In the genomic region with DNA sequence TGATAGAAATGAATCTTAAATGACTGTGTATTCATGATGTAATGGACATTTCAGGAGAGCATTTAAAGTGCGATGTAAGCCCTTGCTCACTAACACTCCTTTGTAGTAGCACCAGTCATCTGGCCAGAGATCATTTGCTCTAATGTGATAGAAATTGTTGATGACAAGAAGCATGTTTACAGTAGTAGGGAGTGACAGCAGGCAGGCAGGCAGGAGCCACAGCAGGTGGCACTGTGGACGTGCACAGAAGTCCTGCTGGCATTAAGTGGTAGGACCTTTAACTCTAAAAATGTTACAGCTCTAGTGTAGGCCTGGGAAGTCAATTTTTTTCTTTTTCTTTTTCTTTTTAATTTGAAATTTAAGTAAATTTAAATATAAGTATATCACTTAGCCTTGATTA, we compare ENCODE assay signal across 25 mouse cellular contexts. TPM values are rescaled to one million over a fixed set of nuclear protein-coding genes. Genes with fewer than 3 reads are reported as not detected.
DNase-seq lines count a peak whose midpoint lies in the region; ATAC-seq and TF ChIP-seq lines count a peak whose summit lies in the region.
"Had no signal": no experiment of that assay in that cellular context is flagged by ENCODE, and none has a peak within 500 bp of the region (broad histone marks: within the 10 kb centered on the region; RNA-seq: fewer than 3 reads in every experiment).

No protein-coding gene starts in this region.

- 46% methylated on average over 2 of the region's 2 CpGs for WGBS in forebrain, embryonic 16.5 days
- WGBS in forebrain, embryonic 10.5 days, result 71% methylated on average over 2 of the region's 2 CpGs
- 72% methylated on average over 2 of the region's 2 CpGs for WGBS in kidney, postnatal 0 days
- WGBS in kidney, embryonic 14.5 days, result 69% methylated on average over 2 of the region's 2 CpGs
- WGBS in midbrain, postnatal 0 days, result 57% methylated on average over 2 of the region's 2 CpGs
- WGBS in midbrain, embryonic 10.5 days, result 70% methylated on average over 2 of the region's 2 CpGs
- WGBS in limb, embryonic 10.5 days, result 58% methylated on average over 2 of the region's 2 CpGs

- H3K4me3 ChIP-seq in forebrain, embryonic 16.5 days (replicated peaks; ENCODE audit: low read length), result no peak overlapping the region
- no peak overlapping the region for H3K4me3 ChIP-seq in forebrain, embryonic 10.5 days
- no peak overlapping the region for H3K4me3 ChIP-seq in kidney, postnatal 0 days (replicated peaks; ENCODE audit: low read depth, low read length)
- no peak overlapping the region for H3K4me3 ChIP-seq in kidney, embryonic 14.5 days (ENCODE audit: low read length)
- H3K4me3 ChIP-seq in midbrain, postnatal 0 days (ENCODE audit: low read depth, low read length), result no peak overlapping the region
- H3K4me3 ChIP-seq in midbrain, embryonic 10.5 days, result no peak overlapping the region
- H3K4me3 ChIP-seq in limb, embryonic 10.5 days, result no peak overlapping the region
- H3K4me3 ChIP-seq: embryonic facial prominence, embryonic 10.5 days; heart, adult 2 months; heart, embryonic 15.5 days; liver, embryonic 12.5 days; midbrain, embryonic 13.5 days had no signal

- H3K27me3 ChIP-seq in forebrain, embryonic 16.5 days (replicated peaks; ENCODE audit: control insufficient read depth, insufficient read depth, low read length), result no peaks in the 10 kb centered on the region
- no peaks in the 10 kb centered on the region for H3K27me3 ChIP-seq in forebrain, embryonic 10.5 days (ENCODE audit: poor library complexity, severe bottlenecking)
- H3K27me3 ChIP-seq in kidney, postnatal 0 days (ENCODE audit: insufficient read depth, low read length), result no peaks in the 10 kb centered on the region
- no peaks in the 10 kb centered on the region for H3K27me3 ChIP-seq in kidney, embryonic 14.5 days (ENCODE audit: control insufficient read depth, insufficient read depth, low read length)
- H3K27me3 ChIP-seq in midbrain, postnatal 0 days (ENCODE audit: insufficient read depth, low read length), result no peaks in the 10 kb centered on the region
- no peaks in the 10 kb centered on the region for H3K27me3 ChIP-seq in midbrain, embryonic 10.5 days (ENCODE audit: low read depth, poor library complexity, severe bottlenecking)
- no peaks in the 10 kb centered on the region for H3K27me3 ChIP-seq in limb, embryonic 10.5 days (ENCODE audit: low read depth, poor library complexity, severe bottlenecking)
- H3K27me3 ChIP-seq: heart, embryonic 15.5 days; liver, embryonic 12.5 days; midbrain, embryonic 13.5 days had no signal

- no peak overlapping the region for H3K4me2 ChIP-seq in forebrain, embryonic 16.5 days (ENCODE audit: low read length)
- H3K4me2 ChIP-seq in kidney, postnatal 0 days (ENCODE audit: low read length), result no peak overlapping the region
- no peak overlapping the region for H3K4me2 ChIP-seq in kidney, embryonic 14.5 days (replicated peaks; ENCODE audit: low read depth, low read length)
- no peak overlapping the region for H3K4me2 ChIP-seq in midbrain, postnatal 0 days (ENCODE audit: low read depth, low read length, poor library complexity, severe bottlenecking)
- H3K4me2 ChIP-seq: heart, embryonic 15.5 days; liver, embryonic 12.5 days; midbrain, embryonic 13.5 days had no signal

- TF ChIP-seq CTCF in kidney, postnatal 0 days (IDR thresholded peaks at IDR 0.05; ENCODE audit: low read depth), result peak; percentile 44; the same call in 1 of the 2 replicates
- TF ChIP-seq CTCF in midbrain, postnatal 0 days (IDR thresholded peaks at IDR 0.05), result peak; percentile 50

- no peaks in the 10 kb centered on the region for H3K36me3 ChIP-seq in forebrain, embryonic 16.5 days (ENCODE audit: control insufficient read depth, insufficient read depth)
- H3K36me3 ChIP-seq in forebrain, embryonic 10.5 days (replicated peaks), result no peaks in the 10 kb centered on the region
- H3K36me3 ChIP-seq in kidney, postnatal 0 days (ENCODE audit: insufficient read depth, low read length), result no peaks in the 10 kb centered on the region
- no peaks in the 10 kb centered on the region for H3K36me3 ChIP-seq in kidney, embryonic 14.5 days (ENCODE audit: control insufficient read depth, insufficient read depth, low read length)
- H3K36me3 ChIP-seq in midbrain, postnatal 0 days (ENCODE audit: insufficient read depth, low read length), result peaks cover 34% of the 10 kb centered on the region
- H3K36me3 ChIP-seq in midbrain, embryonic 10.5 days, result no peaks in the 10 kb centered on the region
- H3K36me3 ChIP-seq in limb, embryonic 10.5 days, result no peaks in the 10 kb centered on the region
- H3K36me3 ChIP-seq: embryonic facial prominence, embryonic 10.5 days; heart, embryonic 15.5 days; liver, embryonic 12.5 days had no signal

- no peaks in the 10 kb centered on the region for H3K9me3 ChIP-seq in forebrain, embryonic 16.5 days (ENCODE audit: control insufficient read depth, low read length)
- no peaks in the 10 kb centered on the region for H3K9me3 ChIP-seq in forebrain, embryonic 10.5 days
- no peaks in the 10 kb centered on the region for H3K9me3 ChIP-seq in kidney, postnatal 0 days (replicated peaks; ENCODE audit: low read length)
- no peaks in the 10 kb centered on the region for H3K9me3 ChIP-seq in kidney, embryonic 14.5 days (ENCODE audit: control insufficient read depth, low read length)
- no peaks in the 10 kb centered on the region for H3K9me3 ChIP-seq in midbrain, postnatal 0 days (ENCODE audit: low read length)
- no peaks in the 10 kb centered on the region for H3K9me3 ChIP-seq in midbrain, embryonic 10.5 days (replicated peaks)
- H3K9me3 ChIP-seq in limb, embryonic 10.5 days (replicated peaks), result no peaks in the 10 kb centered on the region
- H3K9me3 ChIP-seq: embryonic facial prominence, embryonic 10.5 days; heart, embryonic 15.5 days; liver, embryonic 12.5 days; midbrain, embryonic 13.5 days had no signal

- no peak overlapping the region for H3K9ac ChIP-seq in forebrain, embryonic 16.5 days (replicated peaks; ENCODE audit: low read depth, low read length)
- no peak overlapping the region for H3K9ac ChIP-seq in kidney, postnatal 0 days (ENCODE audit: low read depth, low read length)
- no peak overlapping the region for H3K9ac ChIP-seq in kidney, embryonic 14.5 days (ENCODE audit: low read depth, low read length)
- no peak overlapping the region for H3K9ac ChIP-seq in midbrain, postnatal 0 days (replicated peaks; ENCODE audit: low read length, poor library complexity, severe bottlenecking)
- H3K9ac ChIP-seq: heart, embryonic 15.5 days; liver, embryonic 12.5 days; midbrain, embryonic 13.5 days had no signal

- DNase-seq in forebrain, embryonic 10.5 days (ENCODE audit: extremely low spot score, low spot score), result no peak
- DNase-seq in kidney, postnatal 0 days (ENCODE audit: low spot score), result no peak
- no peak for DNase-seq in midbrain, postnatal 0 days (ENCODE audit: low spot score)
- DNase-seq in midbrain, embryonic 10.5 days (ENCODE audit: low spot score), result no peak
- no peak for DNase-seq in limb, embryonic 10.5 days (ENCODE audit: low spot score)
- no peak for DNase-seq in B cell, adult 2 months
- DNase-seq: adrenal gland, postnatal 36 days; cerebellum, adult 11 months; cerebellum, adult 9-11 months; gastrocnemius, postnatal 36 days; heart, adult 2 months; kidney, adult 8-10 months; kidney, postnatal 25 days; lung, adult 18-20 months; lung, postnatal 14 days; right cerebral cortex, postnatal 4 days; thymus, postnatal 4 days had no signal

- H3K27ac ChIP-seq in forebrain, embryonic 16.5 days (ENCODE audit: low read length), result peak overlapping the region; percentile 18; the same call in 1 of the 2 replicates
- H3K27ac ChIP-seq in forebrain, embryonic 10.5 days, result no peak overlapping the region
- H3K27ac ChIP-seq in kidney, postnatal 0 days, result no peak overlapping the region
- H3K27ac ChIP-seq in kidney, embryonic 14.5 days (ENCODE audit: low read depth, low read length), result no peak overlapping the region
- H3K27ac ChIP-seq in midbrain, postnatal 0 days (ENCODE audit: low read depth, low read length), result no peak overlapping the region
- H3K27ac ChIP-seq in midbrain, embryonic 10.5 days (replicated peaks), result no peak overlapping the region
- H3K27ac ChIP-seq in limb, embryonic 10.5 days, result no peak overlapping the region
- H3K27ac ChIP-seq: embryonic facial prominence, embryonic 10.5 days; heart, adult 2 months; heart, embryonic 15.5 days; liver, embryonic 12.5 days; midbrain, embryonic 13.5 days had no signal

- 0 out of 2 replicates have a peak, but pooled peaks cover 3% of the 10 kb centered on the region for H3K4me1 ChIP-seq in forebrain, embryonic 16.5 days (replicated peaks; ENCODE audit: control insufficient read depth, insufficient read depth, low read length)
- peaks cover 4% of the 10 kb centered on the region; the same call in 1 of the 2 replicates for H3K4me1 ChIP-seq in forebrain, embryonic 10.5 days
- H3K4me1 ChIP-seq in kidney, postnatal 0 days (replicated peaks; ENCODE audit: insufficient read depth, low read length), result no peaks in the 10 kb centered on the region
- H3K4me1 ChIP-seq in kidney, embryonic 14.5 days (ENCODE audit: control insufficient read depth, insufficient read depth, low read length), result no peaks in the 10 kb centered on the region
- H3K4me1 ChIP-seq in midbrain, postnatal 0 days (ENCODE audit: insufficient read depth, low read length), result no peaks in the 10 kb centered on the region
- H3K4me1 ChIP-seq in midbrain, embryonic 10.5 days, result no peaks in the 10 kb centered on the region
- H3K4me1 ChIP-seq in limb, embryonic 10.5 days, result no peaks in the 10 kb centered on the region
- H3K4me1 ChIP-seq: heart, embryonic 15.5 days; liver, embryonic 12.5 days; midbrain, embryonic 13.5 days had no signal

- no peak for ATAC-seq in forebrain, embryonic 16.5 days
- no peak for ATAC-seq in kidney, postnatal 0 days (replicated peaks; ENCODE audit: low FRiP score, low read depth)
- ATAC-seq in kidney, embryonic 14.5 days (ENCODE audit: low FRiP score, low TSS enrichment), result no peak
- no peak for ATAC-seq in midbrain, postnatal 0 days (ENCODE audit: low FRiP score)
- ATAC-seq: liver, embryonic 12.5 days; midbrain, embryonic 13.5 days had no signal

RNA-seq across cellular contexts. Expression of a gene that starts 56.2 kb away (rescaled TPM):
- 6.5 and 12.5 TPM in 2 replicates for polyA plus RNA-seq in forebrain, embryonic 16.5 days (2015; fragmentation: Nextera tagmentation; extraction: Ambion mirVana)
- polyA plus RNA-seq in forebrain, embryonic 10.5 days (2016; fragmentation: Nextera tagmentation; extraction: Ambion mirVana), result 0.15 and 0.20 TPM in 2 replicates
- 0.61 and 1.0 TPM in 2 replicates for polyA plus RNA-seq in kidney, postnatal 0 days (2015; fragmentation: Nextera tagmentation; extraction: Ambion mirVana)
- 0.24 and 0.31 TPM in 2 replicates for polyA plus RNA-seq in kidney, embryonic 14.5 days (2014; fragmentation: Nextera tagmentation; extraction: Ambion mirVana)
- total RNA-seq in midbrain, postnatal 0 days (2014; rRNA removed), result 55.7 and 103 TPM in 2 replicates
- 17.6 and 21.9 TPM in 2 replicates for polyA plus RNA-seq in midbrain, postnatal 0 days (2015; fragmentation: Nextera tagmentation; extraction: Ambion mirVana)
- polyA plus RNA-seq in midbrain, embryonic 10.5 days (2016; fragmentation: Nextera tagmentation; extraction: Ambion mirVana), result 0.05 and 0.39 TPM in 2 replicates
- polyA plus RNA-seq in limb, embryonic 10.5 days (2016; fragmentation: Nextera tagmentation; extraction: Ambion mirVana), result 0.04 and 0.09 TPM in 2 replicates
- total RNA-seq: common myeloid progenitor, adult 5-6 weeks; gastrocnemius, postnatal 36 days; heart, adult 2 months; hematopoietic stem cell, adult 5-6 weeks had no signal
- polyA plus RNA-seq: heart, embryonic 15.5 days; liver, embryonic 12.5 days had no signal
